In genomic region chr17:55711984-55712811, GRCm38 (mm10) we compare ENCODE assay signal across 8 mouse cellular contexts. TPM values are rescaled to one million over a fixed set of nuclear protein-coding genes. Genes with fewer than 3 reads are reported as not detected.
DNase-seq lines count a peak whose midpoint lies in the region; ATAC-seq and TF ChIP-seq lines count a peak whose summit lies in the region.

Gene Pot1b, minus strand, starts transcription at chr17:55712628.

- peak within 1 kb of the TSS; percentile 99 for H3K4me3 ChIP-seq in bone marrow, adult 2 months (replicated peaks; ENCODE audit: control insufficient read depth, low read depth, low read length)
- peak within 1 kb of the TSS; percentile 78 for H3K4me3 ChIP-seq in embryonic facial prominence, embryonic 15.5 days (replicated peaks)
- H3K4me3 ChIP-seq in limb, embryonic 14.5 days (replicated peaks; ENCODE audit: low read length), result peak within 1 kb of the TSS; percentile 73
- H3K4me3 ChIP-seq in midbrain, postnatal 0 days (ENCODE audit: low read depth, low read length), result peak within 1 kb of the TSS; percentile 65

- 0 out of 2 replicates have a peak, but pooled peaks have one; percentile 29 for TF ChIP-seq POLR2A in bone marrow, adult 2 months (IDR thresholded peaks at IDR 0.05; ENCODE audit: borderline replicate concordance, control insufficient read depth, low read depth, low read length)
- no peak for TF ChIP-seq POLR2A in limb, embryonic 14.5 days (IDR thresholded peaks at IDR 0.05; ENCODE audit: borderline replicate concordance, extremely low read depth, insufficient read depth, insufficient read length)

- H3K27me3 ChIP-seq in embryonic facial prominence, embryonic 15.5 days, result no peaks in the 10 kb centered on the region
- H3K27me3 ChIP-seq in limb, embryonic 14.5 days (ENCODE audit: control insufficient read depth, insufficient read depth, low read length), result no peaks in the 10 kb centered on the region
- no peaks in the 10 kb centered on the region for H3K27me3 ChIP-seq in midbrain, postnatal 0 days (ENCODE audit: insufficient read depth, low read length)

- peak within 1 kb of the TSS; percentile 44 for H3K9ac ChIP-seq in embryonic facial prominence, embryonic 15.5 days
- peak within 1 kb of the TSS; percentile 68 for H3K9ac ChIP-seq in limb, embryonic 14.5 days (ENCODE audit: low read depth, low read length, severe bottlenecking)
- peak within 1 kb of the TSS; percentile 39 for H3K9ac ChIP-seq in midbrain, postnatal 0 days (replicated peaks; ENCODE audit: low read length, poor library complexity, severe bottlenecking)

- no peaks in the 10 kb centered on the region for H3K4me1 ChIP-seq in bone marrow, adult 2 months (ENCODE audit: control insufficient read depth, insufficient read depth, low read length)
- no peaks in the 10 kb centered on the region for H3K4me1 ChIP-seq in embryonic facial prominence, embryonic 15.5 days
- H3K4me1 ChIP-seq in limb, embryonic 14.5 days (ENCODE audit: control insufficient read depth, insufficient read depth, low read length), result no peaks in the 10 kb centered on the region
- no peaks in the 10 kb centered on the region for H3K4me1 ChIP-seq in midbrain, postnatal 0 days (ENCODE audit: insufficient read depth, low read length)

- peak; percentile 95 for ATAC-seq in embryonic facial prominence, embryonic 15.5 days (ENCODE audit: insufficient number of reproducible peaks, low FRiP score, low TSS enrichment, low read depth)
- peak; percentile 98 for ATAC-seq in limb, embryonic 14.5 days (ENCODE audit: low FRiP score, low read depth)
- peak; percentile 97 for ATAC-seq in midbrain, postnatal 0 days (ENCODE audit: low FRiP score)

- no peaks in the 10 kb centered on the region for H3K9me3 ChIP-seq in embryonic facial prominence, embryonic 15.5 days (replicated peaks)
- H3K9me3 ChIP-seq in limb, embryonic 14.5 days (ENCODE audit: control insufficient read depth, low read length), result no peaks in the 10 kb centered on the region
- H3K9me3 ChIP-seq in midbrain, postnatal 0 days (ENCODE audit: low read length), result no peaks in the 10 kb centered on the region

- peak within 1 kb of the TSS; percentile 73 for H3K4me2 ChIP-seq in embryonic facial prominence, embryonic 15.5 days (replicated peaks)
- H3K4me2 ChIP-seq in limb, embryonic 14.5 days (replicated peaks; ENCODE audit: low read depth, low read length, severe bottlenecking), result peak within 1 kb of the TSS; percentile 75
- H3K4me2 ChIP-seq in midbrain, postnatal 0 days (ENCODE audit: low read depth, low read length, poor library complexity, severe bottlenecking), result peak within 1 kb of the TSS; percentile 91

- H3K36me3 ChIP-seq in embryonic facial prominence, embryonic 15.5 days, result peaks cover 8% of the 10 kb centered on the region; the same call in 1 of the 2 replicates
- H3K36me3 ChIP-seq in limb, embryonic 14.5 days (ENCODE audit: control insufficient read depth, insufficient read depth, low read length), result peaks cover 9% of the 10 kb centered on the region; the same call in 1 of the 2 replicates
- no peaks in the 10 kb centered on the region; the same call in 1 of the 2 replicates for H3K36me3 ChIP-seq in midbrain, postnatal 0 days (ENCODE audit: insufficient read depth, low read length)

- TF ChIP-seq CTCF in bone marrow, adult 2 months (IDR thresholded peaks at IDR 0.05; ENCODE audit: control insufficient read depth, insufficient read depth, low read length), result no peak; the same call in 1 of the 2 replicates
- peak; percentile 48 for TF ChIP-seq CTCF in midbrain, postnatal 0 days (IDR thresholded peaks at IDR 0.05)

- peak within 1 kb of the TSS; percentile 58 for H3K27ac ChIP-seq in bone marrow, adult 2 months (ENCODE audit: control insufficient read depth, insufficient read depth, low read depth, low read length, poor library complexity)
- H3K27ac ChIP-seq in embryonic facial prominence, embryonic 15.5 days (replicated peaks), result peak within 1 kb of the TSS; percentile 71
- H3K27ac ChIP-seq in limb, embryonic 14.5 days (replicated peaks; ENCODE audit: low read depth, low read length), result peak within 1 kb of the TSS; percentile 52; the same call in 1 of the 2 replicates
- H3K27ac ChIP-seq in midbrain, postnatal 0 days (ENCODE audit: low read depth, low read length), result no peak within 1 kb of the TSS

- under 1% methylated on average over 37 of the region's 37 CpGs for WGBS in bone marrow, adult 2 months
- WGBS in embryonic facial prominence, embryonic 15.5 days, result under 1% methylated on average over 37 of the region's 37 CpGs
- under 1% methylated on average over 36 of the region's 37 CpGs for WGBS in limb, embryonic 14.5 days
- WGBS in midbrain, postnatal 0 days, result under 1% methylated on average over 37 of the region's 37 CpGs

- DNase-seq in 416B (ENCODE audit: low read depth), result peak; percentile 97
- peak; percentile 97 for DNase-seq in heart, adult 8-10 months (ENCODE audit: low spot score)
- DNase-seq in kidney, adult 9 months, result peak; percentile 99
- peak; percentile 98 for DNase-seq in limb, embryonic 14.5 days (ENCODE audit: low spot score)
- DNase-seq in midbrain, postnatal 0 days (ENCODE audit: low spot score), result peak; percentile 98
- peak; percentile 89 to 91 for DNase-seq in spleen, postnatal 14 days (ENCODE audit: low spot score in 2 of 2)

RNA-seq across cellular contexts. Expression of gene Pot1b, which starts in this region (rescaled TPM):
- 7.9 and 16.0 TPM in 2 replicates for polyA plus RNA-seq in bone marrow, adult 2 months (2011; ENCODE audit: insufficient read depth, insufficient read length, low replicate concordance, missing spikeins)
- polyA plus RNA-seq in embryonic facial prominence, embryonic 15.5 days (2015; fragmentation: Nextera tagmentation; extraction: Ambion mirVana), result 7.7 and 11.3 TPM in 2 replicates
- total RNA-seq in heart, adult 8-10 months (2022), result 1 to 10 TPM; 2.0 to 3.0 (median 2.3) TPM
- 16.8 and 18.3 TPM in 2 replicates for polyA plus RNA-seq in limb, embryonic 14.5 days (2012; rRNA removed)
- polyA plus RNA-seq in limb, embryonic 14.5 days (2014; fragmentation: Nextera tagmentation; extraction: Ambion mirVana), result 6.9 and 7.9 TPM in 2 replicates
- total RNA-seq in midbrain, postnatal 0 days (2014; rRNA removed), result 9.5 and 14.4 TPM in 2 replicates
- polyA plus RNA-seq in midbrain, postnatal 0 days (2015; fragmentation: Nextera tagmentation; extraction: Ambion mirVana), result 1.4 and 1.5 TPM in 2 replicates
